Mouse (Mus musculus) CD4-positive, CD25-positive, alpha-beta regulatory T cell, adult 4 months (primary cell): ENCODE data around the gene Selenos. TPM values are rescaled to one million over a fixed set of nuclear protein-coding genes. Genes with fewer than 3 reads are reported as not detected.

Source experiments
- ATAC-seq: one replicate; pipeline ENCODE4 v1.8.0; 2017
- polyA plus RNA-seq, 2 experiments: library from polyadenylated mRNA; unstranded; fragments of 100-300 nt; shearing (Covaris generic); gene quantifications; one replicate each; pipeline ENCODE4 v1.2.1; 2017

Gene Selenos
- polyA plus RNA-seq, 2 experiments from 2014 or later: 176 to 177 TPM

GRCm38 (mm10) chr7:66120139-66120538, 40.7 kb downstream of the Selenos start:
- no peak for ATAC-seq

- no peak for ATAC-seq
Observed at GRCm38 (mm10) chr7:66120702-66121396, 41.4 kb downstream of the Selenos start.

- no peak for ATAC-seq
Observed at GRCm38 (mm10) chr7:66124551-66124968, 45.1 kb downstream of the Selenos start.

GRCm38 (mm10) chr7:66125368-66125767, 45.9 kb downstream of the Selenos start:
- ATAC-seq: no peak

GRCm38 (mm10) chr7:66127951-66128645, 48.6 kb downstream of the Selenos start:
- no peak for ATAC-seq

- no peak for ATAC-seq
Observed at GRCm38 (mm10) chr7:66128857-66129256, 49.4 kb downstream of the Selenos start.

- no peak for ATAC-seq
Observed at GRCm38 (mm10) chr7:66130296-66130695, 50.8 kb downstream of the Selenos start.

- no peak for ATAC-seq
Observed at GRCm38 (mm10) chr7:66131776-66132421, 52.5 kb downstream of the Selenos start.

- no peak for ATAC-seq
Observed at GRCm38 (mm10) chr7:66134154-66134553, 54.7 kb downstream of the Selenos start.

GRCm38 (mm10) chr7:66135644-66136043, 56.2 kb downstream of the Selenos start:
- no peak for ATAC-seq

GRCm38 (mm10) chr7:66136187-66136586, 56.7 kb downstream of the Selenos start:
- ATAC-seq: no peak

- no peak for ATAC-seq
Observed at GRCm38 (mm10) chr7:66137309-66137708, 57.9 kb downstream of the Selenos start.

- ATAC-seq: no peak
Observed at GRCm38 (mm10) chr7:66138301-66138700, 58.9 kb downstream of the Selenos start.

- ATAC-seq: no peak
Observed at GRCm38 (mm10) chr7:66138878-66139277, 59.4 kb downstream of the Selenos start.

Other genes starting within 250 kb of the Selenos start
- gene Pcsk6, start 217.9 kb upstream of the Selenos start, polyA plus RNA-seq: not detected
- gene Gm45213, start 36.0 kb upstream of the Selenos start, polyA plus RNA-seq: not detected
- gene Snrpa1, start 20.6 kb upstream of the Selenos start, polyA plus RNA-seq: 100 to 1,000 TPM; 120 to 121 TPM
- gene Chsy1, start 29.9 kb downstream of the Selenos start, polyA plus RNA-seq: 10 to 100 TPM in 1 of 2 experiments, 1 to 10 TPM in 1; 7.4 to 10.6 TPM